Mouse (Mus musculus) granulocyte monocyte progenitor cell, adult 5-6 weeks (primary cell): ENCODE results near the gene Gm20696. TPM values are rescaled to one million over a fixed set of nuclear protein-coding genes. Genes with fewer than 3 reads are reported as not detected.
A peak's percentile ranks its signal among the peaks of the same experiment; 100 is the strongest.

Experiments
- ATAC-seq: replicated peaks from 2 replicates; pipeline ENCODE4 v1.8.0; 2016; ENCODE audit warnings: mild to moderate bottlenecking, moderate TSS enrichment, inconsistent platforms; ENCODE audit not compliant: poor library complexity, severe bottlenecking
- total RNA-seq, 2 experiments: library from RNA; stranded (forward) in 1 of 2; stranded (reverse) in 1 of 2; fragments of 200-712, 200-1000 nt in 1 of 2; fragments of >200 nt in 1 of 2; fragmentation: Nextera tagmentation in 1 of 2; gene quantifications; 2 replicates each; pipeline ENCODE4 v1.2.3; 2014 to 2017

Gene Gm20696
- total RNA-seq, 2 experiments from 2014 or later: 5.2 to 28.1 TPM

DNA sequence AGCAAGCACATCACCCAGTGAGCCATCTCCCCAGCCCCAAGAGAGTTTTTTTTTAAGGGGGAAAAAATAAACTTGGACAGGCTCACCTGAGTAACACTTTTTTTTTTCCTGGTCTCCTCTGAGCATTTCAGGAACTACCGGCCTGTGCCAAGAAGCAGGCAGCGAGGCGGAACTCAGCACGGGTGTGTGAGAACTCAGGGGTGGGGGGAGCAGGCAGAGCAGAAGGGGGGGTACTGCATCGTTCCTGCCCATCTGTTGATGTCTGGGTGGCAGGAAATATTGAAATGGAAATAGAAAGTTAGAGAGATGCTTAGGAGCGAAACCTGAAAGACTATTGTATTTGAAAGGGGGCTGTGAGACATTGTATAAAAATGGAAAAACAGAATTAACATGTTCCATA is 290.7 kb downstream of the Gm20696 start:
- peak; percentile 50 for ATAC-seq

DNA sequence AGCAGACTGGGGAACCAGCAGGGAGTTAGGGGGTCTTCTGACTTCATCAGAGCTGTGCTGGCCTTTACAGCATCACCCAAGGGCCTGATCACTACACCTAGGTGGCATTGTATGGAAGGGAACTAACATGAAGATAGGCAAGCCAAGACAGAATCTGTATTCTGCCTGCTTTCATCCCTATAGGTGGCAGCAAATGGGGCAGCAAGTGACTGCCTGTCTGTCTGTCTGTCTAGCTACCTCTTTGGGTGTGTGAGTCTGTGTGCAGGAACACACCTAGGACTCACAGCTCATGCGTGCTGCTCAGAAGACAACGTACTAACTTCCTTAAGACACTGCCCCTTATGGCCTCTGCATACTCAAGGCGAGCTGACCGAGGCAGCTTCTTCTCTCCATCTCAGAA is 291.2 kb downstream of the Gm20696 start:
- ATAC-seq: peak; percentile 17; the same call in 1 of the 2 replicates

DNA sequence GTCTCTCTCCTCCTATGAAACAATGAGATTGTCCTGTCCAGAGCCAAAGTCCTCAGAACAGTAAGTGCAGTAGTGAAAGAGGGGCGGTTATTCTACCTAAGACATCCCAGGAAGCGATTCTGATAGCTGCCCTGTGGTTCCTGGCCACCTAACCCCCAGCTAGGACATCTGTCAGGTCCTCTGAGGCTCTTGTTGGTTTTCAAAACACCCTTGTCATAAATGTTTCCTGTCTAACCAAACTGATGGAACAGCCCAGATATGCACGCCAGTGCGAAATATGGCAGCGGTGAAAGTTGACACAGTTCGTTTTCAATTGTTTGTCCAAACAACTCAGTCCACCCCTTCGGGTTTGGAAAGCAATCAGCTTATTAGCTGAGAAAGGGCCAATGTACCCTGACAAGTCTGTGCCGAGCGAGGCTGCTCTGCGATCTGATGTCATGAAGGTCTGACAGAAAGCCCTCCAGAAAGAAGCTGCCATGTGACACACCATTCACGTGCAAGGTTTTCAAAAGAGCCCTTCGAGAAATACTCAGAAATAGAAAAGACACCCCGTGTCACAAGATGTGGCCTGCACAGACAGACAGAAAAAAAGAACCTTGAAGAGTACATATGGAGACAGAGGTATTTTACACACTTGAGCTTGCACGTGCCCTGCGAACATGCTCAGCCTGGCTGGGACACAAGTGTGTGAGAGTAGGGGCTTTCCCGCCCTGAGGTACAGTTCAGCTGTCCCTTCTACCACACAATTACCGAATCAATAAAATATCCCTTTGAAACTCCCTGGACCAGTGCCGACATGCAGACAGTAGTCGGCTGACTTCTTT is 291.9 kb downstream of the Gm20696 start:
- ATAC-seq: 0 out of 2 replicates have a peak, but pooled peaks have one; percentile 5

DNA sequence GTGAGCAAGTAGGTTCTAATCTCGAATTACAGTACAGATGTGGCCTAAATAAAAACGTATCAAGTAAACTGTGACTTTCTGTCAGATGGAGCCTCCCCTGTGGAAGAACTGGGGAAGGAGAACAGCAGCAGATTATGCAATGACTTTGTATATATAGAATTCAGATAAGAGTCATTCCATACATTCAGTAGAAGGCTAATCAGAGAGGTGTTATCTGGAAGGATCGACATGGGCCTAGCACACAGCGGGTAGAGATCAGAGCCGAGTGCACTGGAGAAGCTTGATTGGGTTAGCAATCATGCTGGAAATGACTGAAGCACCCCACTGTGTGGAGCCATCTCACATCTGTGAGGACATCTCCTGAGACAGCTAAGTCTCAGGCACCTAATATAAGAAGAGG is 294.2 kb downstream of the Gm20696 start:
- ATAC-seq: no peak; the same call in 1 of the 2 replicates

DNA sequence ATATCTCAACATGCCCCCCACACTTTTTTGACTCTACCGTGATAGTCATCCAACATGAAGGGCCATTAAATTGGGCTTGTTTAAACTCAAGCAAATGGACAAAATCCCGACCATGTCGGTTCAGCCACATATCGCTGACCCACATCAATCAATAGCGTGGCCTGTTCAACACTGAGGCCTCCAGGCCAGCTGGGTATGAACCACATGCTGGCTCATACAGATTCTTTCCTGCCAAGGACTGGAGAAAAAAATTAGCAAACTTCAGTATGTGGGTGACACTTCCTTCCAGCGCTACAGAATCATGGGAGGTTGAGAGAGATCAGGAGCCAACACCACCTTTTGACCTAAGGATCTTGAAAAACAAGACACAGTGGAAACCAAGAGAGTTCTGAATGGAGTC is 294.6 kb downstream of the Gm20696 start:
- ATAC-seq: no peak

DNA sequence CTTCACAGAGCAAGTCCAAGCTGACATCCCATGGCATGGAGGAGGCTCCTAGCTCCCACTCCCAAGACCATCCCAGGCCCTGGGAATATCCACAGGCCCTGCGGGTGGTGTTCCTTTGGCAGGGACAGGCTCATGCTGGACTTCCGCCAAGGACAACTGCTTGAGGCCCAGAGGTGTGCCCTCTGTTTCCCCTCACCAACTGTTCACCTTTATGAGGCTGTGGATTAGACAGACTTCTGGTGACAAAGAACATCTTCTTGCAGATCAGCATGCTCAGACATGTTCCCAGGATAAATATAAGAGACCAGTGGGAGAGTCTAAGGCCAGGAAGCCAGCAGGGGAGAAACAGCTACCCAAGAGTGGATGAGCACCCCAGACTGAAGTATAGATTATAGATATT is 296.7 kb downstream of the Gm20696 start:
- no peak for ATAC-seq

DNA sequence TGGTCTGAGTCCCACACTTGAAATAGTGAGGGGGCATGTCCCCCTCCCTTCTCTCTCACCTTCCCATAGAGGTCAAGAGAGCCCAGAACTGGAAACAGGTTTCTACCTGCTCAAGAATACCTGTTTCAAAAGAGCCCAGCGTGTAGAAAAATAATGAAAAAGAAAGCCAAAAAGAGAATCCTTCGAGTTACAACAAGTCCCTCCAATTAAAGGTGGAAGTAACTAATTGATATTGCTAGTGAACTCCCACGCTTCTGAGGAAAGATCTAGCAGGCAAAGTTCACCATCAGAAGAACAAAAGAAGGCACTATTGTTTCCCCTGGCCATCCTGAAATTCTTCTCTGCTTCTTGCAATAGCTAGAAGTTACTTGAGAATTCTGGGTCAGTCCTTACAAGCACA is 297.4 kb downstream of the Gm20696 start:
- ATAC-seq: no peak

DNA sequence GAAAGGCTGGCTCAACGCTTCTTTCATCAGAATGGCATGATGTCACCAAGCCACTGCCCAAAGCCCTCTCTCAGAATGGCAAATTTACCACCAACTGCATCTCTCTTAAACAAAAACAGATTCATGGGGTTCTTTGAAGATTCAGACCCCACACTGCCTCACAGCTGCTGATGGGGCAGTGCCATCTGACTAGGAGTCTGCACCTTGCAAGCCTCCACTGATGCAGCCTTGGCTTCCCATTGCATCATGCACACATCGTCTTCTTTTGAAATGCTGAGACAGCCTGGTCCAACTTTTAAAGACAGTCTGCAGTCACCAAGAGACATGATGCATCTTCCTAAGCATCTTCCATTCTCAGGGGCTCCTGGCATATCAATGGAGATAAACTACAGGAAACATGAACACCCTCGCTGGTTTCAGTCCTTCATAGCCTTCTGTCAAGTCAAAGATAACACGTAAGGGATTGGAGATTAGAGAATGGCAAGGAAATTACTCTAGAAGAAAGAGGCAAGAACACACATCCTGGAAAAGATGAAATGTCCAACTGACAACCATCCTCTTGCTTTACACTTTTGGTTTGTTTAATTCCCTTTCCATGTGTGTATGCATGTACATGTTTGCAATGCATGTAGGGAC is 298.4 kb downstream of the Gm20696 start:
- peak; percentile 31; the same call in 1 of the 2 replicates for ATAC-seq

DNA sequence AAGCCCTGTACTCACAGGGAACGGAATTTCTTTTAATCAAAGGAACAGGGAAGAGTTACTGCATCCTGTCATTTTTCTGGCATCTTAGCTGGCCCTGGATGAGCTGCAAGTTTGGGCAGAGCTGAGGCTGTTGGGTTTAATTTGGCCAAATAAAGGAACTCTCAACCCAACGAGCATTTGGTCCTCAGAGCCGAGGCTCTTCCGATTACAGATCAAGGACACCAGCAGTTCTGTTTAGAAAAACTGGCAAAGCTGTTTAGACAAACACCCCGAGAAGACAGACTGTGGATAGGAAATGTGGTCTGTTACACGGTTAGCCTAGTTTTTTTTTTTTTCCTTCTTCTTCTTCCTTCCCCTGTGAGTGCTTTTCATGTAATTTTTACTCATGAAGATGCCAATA is 302.1 kb downstream of the Gm20696 start:
- no peak for ATAC-seq

DNA sequence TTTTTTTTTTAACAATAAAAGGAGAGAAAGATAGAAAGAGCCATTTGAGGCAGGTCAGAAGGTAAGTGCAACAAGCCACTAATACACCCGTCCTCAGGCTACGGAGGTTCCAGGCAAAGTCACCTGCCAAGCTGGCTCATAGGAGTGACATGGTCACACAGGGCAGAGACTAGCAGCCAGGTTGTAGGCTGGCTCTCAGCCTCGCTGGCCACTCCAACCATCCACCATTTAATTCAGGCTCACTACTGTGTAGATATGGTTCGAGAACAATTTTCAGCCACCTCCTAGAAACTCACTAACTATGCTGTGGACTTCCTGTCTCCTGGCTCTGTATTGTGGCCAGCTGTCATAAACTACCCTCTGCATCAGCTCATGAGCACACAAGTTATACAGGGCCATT is 306.0 kb downstream of the Gm20696 start:
- no peak for ATAC-seq

DNA sequence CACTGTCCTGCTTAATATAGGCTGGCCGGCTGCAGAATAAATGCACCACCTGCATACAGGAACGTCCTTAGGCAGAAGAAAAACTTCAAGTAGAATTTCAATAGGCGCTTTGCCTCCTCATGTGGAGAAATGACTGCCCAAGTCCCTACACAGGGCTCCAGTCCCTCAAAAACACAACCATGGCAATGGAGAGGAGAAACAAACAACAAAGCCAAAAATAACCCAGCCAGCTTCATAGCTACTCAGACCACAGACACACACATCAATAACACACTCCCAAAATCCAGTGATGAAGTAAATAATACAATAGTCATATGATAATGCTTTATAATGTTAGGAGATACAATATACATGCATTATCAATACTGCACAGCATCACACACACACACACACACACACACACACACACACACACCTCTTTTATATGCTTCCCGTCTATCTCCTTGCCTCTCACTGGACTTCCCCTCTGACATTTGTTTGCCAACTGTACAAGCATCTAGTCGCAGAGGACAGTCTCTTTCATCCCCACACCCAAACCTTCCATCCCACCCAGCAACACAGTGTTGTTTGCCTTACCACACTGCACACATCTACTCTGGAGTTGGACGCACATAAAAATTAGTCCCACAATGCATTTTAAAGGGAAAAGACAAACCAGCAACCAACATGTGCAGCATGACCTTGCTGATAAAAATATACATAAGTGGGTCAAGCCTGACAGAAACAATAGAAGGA is 306.7 kb downstream of the Gm20696 start:
- ATAC-seq: no peak

DNA sequence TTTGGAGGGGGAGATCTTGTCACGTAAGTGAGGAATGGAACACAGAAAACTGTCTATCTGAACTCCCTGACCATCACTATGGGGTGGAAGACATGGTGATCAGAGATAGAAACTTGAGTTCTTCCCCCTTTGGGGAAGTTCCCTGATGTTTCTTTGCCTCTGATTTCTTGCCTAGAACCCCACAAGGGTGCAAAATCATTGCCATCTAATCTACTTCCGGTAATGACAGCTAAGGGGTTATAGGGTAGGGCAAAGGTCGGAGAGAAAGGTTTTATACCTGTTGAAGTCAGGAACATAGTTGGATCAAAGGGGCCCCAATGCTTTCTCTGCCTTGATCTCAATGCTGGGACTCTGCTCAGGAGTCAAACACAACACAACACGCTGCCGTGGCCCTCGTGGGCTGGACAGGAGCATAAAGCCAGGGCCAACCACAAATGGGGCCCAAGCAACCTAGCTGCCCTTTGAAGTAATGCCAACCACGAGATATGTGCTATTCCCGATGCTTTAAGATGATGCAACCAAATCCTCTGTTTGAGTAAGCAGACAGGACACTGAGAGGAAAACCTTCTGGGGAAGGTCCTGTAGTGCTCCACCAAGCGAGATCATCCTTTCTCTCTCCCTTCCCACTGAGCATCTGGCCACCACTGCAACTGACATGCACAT is 307.4 kb downstream of the Gm20696 start:
- peak; percentile 49 for ATAC-seq

DNA sequence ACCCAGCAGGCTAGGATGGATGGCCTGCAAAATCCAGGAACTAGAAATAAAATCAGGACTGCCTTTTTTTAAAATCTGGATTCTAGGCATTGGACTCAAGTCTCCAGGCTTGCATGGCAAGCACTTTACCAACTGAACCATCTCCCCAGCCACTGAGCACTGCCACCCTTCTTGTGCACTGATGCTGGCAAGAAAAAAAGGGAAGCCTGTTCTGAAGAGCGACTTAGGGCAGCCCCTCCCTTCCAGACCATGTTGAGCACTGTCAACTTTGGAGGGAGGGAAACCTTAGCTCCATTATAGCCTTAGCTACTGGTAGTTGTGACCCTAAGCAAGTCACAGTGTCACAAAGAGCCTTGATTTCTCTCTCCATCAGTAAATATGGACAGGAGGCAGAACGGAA is 308.7 kb downstream of the Gm20696 start:
- ATAC-seq: no peak

DNA sequence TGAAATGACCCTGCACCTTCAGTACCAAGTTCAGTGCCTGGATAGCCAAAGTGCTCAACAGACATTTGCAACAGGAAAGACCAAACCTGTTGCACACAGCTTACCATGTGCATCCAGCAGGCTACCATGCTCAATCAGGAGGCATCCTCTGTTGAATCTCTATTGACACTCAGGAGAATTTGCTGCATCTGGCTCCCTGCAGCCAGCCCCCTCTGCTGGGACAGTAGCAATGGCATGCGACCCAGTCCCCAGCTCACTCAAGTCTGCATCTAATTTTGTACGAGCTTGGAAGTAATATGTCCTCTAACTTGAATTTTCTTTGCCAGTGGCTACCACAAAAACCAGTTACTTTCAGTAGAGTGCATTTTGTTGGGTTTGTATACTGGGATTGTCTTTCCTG is 312.3 kb downstream of the Gm20696 start:
- no peak for ATAC-seq

DNA sequence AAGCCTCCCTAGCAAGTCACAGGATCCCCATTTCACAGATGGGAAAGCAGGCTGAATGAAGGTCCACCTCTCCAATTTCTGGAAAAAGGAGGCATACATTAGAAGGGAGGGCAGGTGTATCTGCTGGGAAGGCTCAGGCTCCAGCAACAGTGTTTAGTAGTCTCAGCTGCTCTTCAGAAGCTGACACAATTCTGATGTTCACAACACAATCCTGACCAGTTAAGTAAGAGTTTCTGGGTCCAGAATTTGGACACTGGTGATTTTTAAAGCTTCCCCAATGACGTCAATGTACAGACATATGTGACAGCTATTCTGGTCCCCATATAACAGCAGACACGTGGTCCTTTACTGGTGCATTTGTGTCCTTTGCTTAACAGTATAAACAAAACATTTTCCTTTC is 313.2 kb downstream of the Gm20696 start:
- ATAC-seq: no peak

DNA sequence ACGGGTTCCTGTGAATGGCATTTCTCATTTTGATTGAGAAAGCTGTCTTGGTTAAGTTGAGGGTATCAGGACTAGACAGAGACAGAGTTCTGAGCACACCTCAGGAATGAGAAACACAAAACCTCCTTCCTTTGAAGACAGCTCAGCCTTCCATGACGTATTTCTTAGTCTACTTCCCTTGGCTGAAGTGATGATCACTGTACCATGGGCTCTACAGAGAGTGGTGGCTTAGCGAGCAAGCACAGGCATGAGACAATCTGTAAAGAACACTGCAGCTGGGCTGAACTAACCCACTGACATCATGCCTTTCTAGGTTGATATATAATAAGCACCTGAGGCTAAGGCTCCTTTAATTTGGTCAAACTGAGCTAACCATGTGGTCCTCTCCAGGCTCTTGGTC is 316.0 kb downstream of the Gm20696 start:
- ATAC-seq: no peak

DNA sequence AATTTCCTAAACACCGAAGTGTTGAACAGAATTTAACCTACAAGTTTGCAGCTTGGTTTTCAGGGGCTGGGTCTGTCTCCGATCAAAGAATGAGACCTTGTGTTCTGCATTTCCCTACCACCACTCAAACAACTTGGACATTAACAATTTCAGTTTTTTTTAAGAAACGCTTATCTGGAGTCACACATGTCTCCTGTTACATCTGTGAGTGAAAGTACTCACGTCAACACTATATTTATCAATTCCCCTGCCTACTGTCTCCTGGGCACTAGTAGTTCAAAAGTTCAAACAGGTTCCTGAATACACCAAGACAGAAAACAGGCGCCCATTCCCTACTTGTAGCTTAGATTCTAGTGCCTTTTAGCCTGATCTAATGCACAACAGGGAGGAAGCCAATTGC is 316.4 kb downstream of the Gm20696 start:
- no peak for ATAC-seq

DNA sequence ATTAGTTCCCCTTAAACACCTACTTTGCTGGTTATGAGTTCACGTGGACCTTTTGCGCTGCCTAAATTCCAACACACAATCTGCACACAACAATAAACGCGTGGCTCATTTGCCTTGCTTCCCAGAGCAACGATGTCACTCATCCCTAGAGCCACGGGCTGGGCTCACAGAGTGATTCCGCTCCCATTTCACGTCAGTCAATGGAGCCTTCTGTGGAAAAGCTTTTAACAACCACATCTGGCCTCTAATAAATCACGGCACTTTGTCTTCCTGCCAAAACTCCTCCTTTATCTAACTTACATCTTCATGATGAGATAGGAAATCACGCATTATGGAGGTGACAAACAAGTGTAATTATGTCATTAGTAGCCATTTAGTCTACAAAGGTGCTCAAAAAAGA is 318.8 kb downstream of the Gm20696 start:
- no peak for ATAC-seq

DNA sequence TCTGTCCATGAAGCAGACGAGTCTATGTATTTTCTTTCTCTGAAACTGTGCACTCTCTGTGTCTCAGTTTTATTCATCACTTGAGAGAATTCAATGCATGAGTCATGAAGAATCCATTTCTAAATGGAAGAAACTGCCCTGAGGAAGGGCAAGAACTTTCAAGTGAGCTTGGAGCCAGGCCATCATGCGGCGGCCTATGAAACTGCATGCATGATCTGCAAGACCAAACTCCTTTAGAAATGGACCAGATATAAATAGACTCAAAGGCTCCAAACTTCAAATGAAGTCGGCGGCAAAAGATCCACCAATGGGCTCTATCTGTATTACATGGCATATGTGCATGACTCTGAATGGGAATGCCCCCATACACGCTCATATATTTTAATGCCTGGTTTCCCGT is 321.6 kb downstream of the Gm20696 start:
- no peak for ATAC-seq

DNA sequence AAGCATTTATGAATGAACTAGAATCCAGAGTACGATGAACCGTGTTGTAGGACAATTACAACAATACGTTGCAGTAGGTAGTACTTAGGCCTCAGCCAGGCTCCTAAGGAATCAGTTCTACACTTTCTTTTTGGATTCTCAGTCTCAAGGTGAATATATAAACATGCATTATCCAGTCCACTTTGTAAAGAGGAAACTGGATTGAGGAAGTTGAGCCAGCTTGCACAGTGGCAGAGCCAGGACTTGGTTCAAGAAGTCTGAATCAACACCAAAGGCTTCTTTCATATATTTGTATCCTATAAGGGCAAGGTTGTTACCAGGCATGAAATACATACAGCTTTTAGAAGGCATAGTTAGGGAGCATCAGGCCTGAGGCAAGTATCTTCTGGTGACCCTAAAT is 322.2 kb downstream of the Gm20696 start:
- peak; percentile 54 for ATAC-seq

DNA sequence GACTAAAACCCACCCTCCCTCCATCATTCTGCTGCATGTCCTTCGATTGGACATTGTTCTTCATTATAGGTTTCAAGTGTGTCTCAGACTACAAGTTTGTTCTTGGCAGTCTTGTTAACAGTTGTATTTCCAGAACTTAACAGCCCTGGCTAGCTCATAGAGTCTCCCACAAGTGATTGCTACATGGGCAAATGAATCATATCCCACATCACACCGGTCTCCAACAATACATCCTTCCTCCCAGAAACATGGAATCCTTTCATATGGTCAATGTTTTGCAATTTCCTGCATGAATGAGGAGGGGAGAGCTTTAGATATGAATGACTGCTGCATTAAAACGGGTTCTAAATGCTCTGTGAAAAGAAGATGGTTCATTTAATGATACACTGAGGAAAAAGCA is 322.8 kb downstream of the Gm20696 start:
- ATAC-seq: peak; percentile 64
